Mouse (Mus musculus) cortical plate, adult 2 months (tissue): ENCODE data around the gene Zmynd8.

ENCODE experiments used
- CTCF ChIP-seq: fragments of 200-500 bp; IDR thresholded peaks from 2 replicates; pipeline ENCODE4 v1.5.1; 2011; ENCODE audit warnings: mild to moderate bottlenecking, control low read depth, low read length; ENCODE audit not compliant: insufficient read depth; ENCODE audit errors: extremely low read depth
- POLR2A ChIP-seq: fragments of 200-500 bp; IDR thresholded peaks from 2 replicates; pipeline ENCODE4 v1.6.1; 2011; ENCODE audit warnings: mild to moderate bottlenecking, low read length, control low read depth; ENCODE audit not compliant: insufficient read depth; ENCODE audit errors: extremely low read depth

- TF ChIP-seq POLR2A (no peak), CTCF (no peak)
Observed at GRCm38 (mm10) chr2:165833468-165833867, 65.3 kb downstream of the Zmynd8 start.
